Comparison of ENCODE assay signal across 8 mouse cellular contexts in genomic region chr3:127498197-127498741, GRCm38 (mm10). TPM values are rescaled to one million over a fixed set of nuclear protein-coding genes. Genes with fewer than 3 reads are reported as not detected.
DNase-seq lines count a peak whose midpoint lies in the region; ATAC-seq and TF ChIP-seq lines count a peak whose summit lies in the region.

No protein-coding gene starts in this region.

- no peaks in the 10 kb centered on the region for H3K9me3 ChIP-seq in limb, embryonic 14.5 days (ENCODE audit: control insufficient read depth, low read length)
- no peaks in the 10 kb centered on the region for H3K9me3 ChIP-seq in neural tube, embryonic 14.5 days (ENCODE audit: control insufficient read depth, low read length)

- no peak for TF ChIP-seq CTCF in bone marrow macrophage, adult 2 months (IDR thresholded peaks at IDR 0.05; ENCODE audit: low read depth, low read length)

- DNase-seq in adrenal gland, adult 2 months = peak; percentile 41
- no peak for DNase-seq in adrenal gland, postnatal 4 days (ENCODE audit: low spot score in 2 of 2)
- DNase-seq in heart, postnatal 4 days = peak; percentile 24
- DNase-seq in limb, embryonic 14.5 days (ENCODE audit: low spot score) = peak; percentile 9
- DNase-seq in urinary bladder, postnatal 36 days (ENCODE audit: low spot score in 2 of 2) = no peak

- TF ChIP-seq POLR2A in bone marrow macrophage, adult 2 months (IDR thresholded peaks at IDR 0.05; ENCODE audit: borderline replicate concordance, low read depth, low read length) = no peak
- TF ChIP-seq POLR2A in limb, embryonic 14.5 days (IDR thresholded peaks at IDR 0.05; ENCODE audit: borderline replicate concordance, extremely low read depth, insufficient read depth, insufficient read length) = no peak

- peak; percentile 49; the same call in 1 of the 2 replicates for ATAC-seq in erythroblast, adult 5-6 weeks (replicated peaks; ENCODE audit: low FRiP score, poor library complexity, severe bottlenecking)
- no peak; the same call in 1 of the 2 replicates for ATAC-seq in limb, embryonic 14.5 days (ENCODE audit: low FRiP score, low read depth)
- peak; percentile 90 for ATAC-seq in neural tube, embryonic 14.5 days (ENCODE audit: low read depth)

- H3K4me3 ChIP-seq in bone marrow macrophage, adult 2 months (ENCODE audit: insufficient read depth, low read length) = peak overlapping the region; percentile 68
- peak overlapping the region; percentile 57 for H3K4me3 ChIP-seq in limb, embryonic 14.5 days (replicated peaks; ENCODE audit: low read length)
- peak overlapping the region; percentile 76 for H3K4me3 ChIP-seq in neural tube, embryonic 14.5 days (ENCODE audit: low read depth, low read length)

- peaks cover 34% of the 10 kb centered on the region for H3K27me3 ChIP-seq in limb, embryonic 14.5 days (ENCODE audit: control insufficient read depth, insufficient read depth, low read length)
- no peaks in the 10 kb centered on the region; the same call in 1 of the 2 replicates for H3K27me3 ChIP-seq in neural tube, embryonic 14.5 days (ENCODE audit: control insufficient read depth, insufficient read depth, low read length)

- H3K9ac ChIP-seq in limb, embryonic 14.5 days (ENCODE audit: low read depth, low read length, severe bottlenecking) = peak overlapping the region; percentile 54
- H3K9ac ChIP-seq in neural tube, embryonic 14.5 days (replicated peaks; ENCODE audit: low read depth, low read length) = peak overlapping the region; percentile 84

- peak overlapping the region; percentile 100 for H3K4me2 ChIP-seq in limb, embryonic 14.5 days (replicated peaks; ENCODE audit: low read depth, low read length, severe bottlenecking)
- H3K4me2 ChIP-seq in neural tube, embryonic 14.5 days (ENCODE audit: low read depth, low read length) = peak overlapping the region; percentile 98

- H3K27ac ChIP-seq in bone marrow macrophage, adult 2 months (ENCODE audit: insufficient read depth, low read depth, low read length) = no peak overlapping the region
- H3K27ac ChIP-seq in limb, embryonic 14.5 days (replicated peaks; ENCODE audit: low read depth, low read length) = no peak overlapping the region
- H3K27ac ChIP-seq in neural tube, embryonic 14.5 days (ENCODE audit: low read depth, low read length) = peak overlapping the region; percentile 66; the same call in 1 of the 2 replicates

- no peaks in the 10 kb centered on the region for H3K36me3 ChIP-seq in limb, embryonic 14.5 days (ENCODE audit: control insufficient read depth, insufficient read depth, low read length)
- H3K36me3 ChIP-seq in neural tube, embryonic 14.5 days (ENCODE audit: control insufficient read depth, insufficient read depth, low read length) = no peaks in the 10 kb centered on the region

- WGBS in limb, embryonic 14.5 days = 2% methylated on average over 23 of the region's 23 CpGs
- under 1% methylated on average over 19 of the region's 23 CpGs for WGBS in neural tube, embryonic 14.5 days

- H3K4me1 ChIP-seq in bone marrow macrophage, adult 2 months (ENCODE audit: control insufficient read depth, insufficient read depth, low read length) = peaks cover 3% of the 10 kb centered on the region; the same call in 1 of the 2 replicates
- peaks cover 10% of the 10 kb centered on the region; the same call in 1 of the 2 replicates for H3K4me1 ChIP-seq in limb, embryonic 14.5 days (ENCODE audit: control insufficient read depth, insufficient read depth, low read length)
- H3K4me1 ChIP-seq in neural tube, embryonic 14.5 days (ENCODE audit: control insufficient read depth, insufficient read depth, low read length) = peaks cover 6% of the 10 kb centered on the region; the same call in 1 of the 2 replicates

RNA-seq across cellular contexts. Expression of gene Ank2, which starts 0.9 kb away (rescaled TPM):
- 10 to 100 TPM; 36.3 to 44.8 TPM for total RNA-seq in adrenal gland, adult 2 months (2021)
- 19.6 and 30.1 TPM in 2 replicates for polyA plus RNA-seq in adrenal gland, adult 2 months (2012; rRNA removed)
- 10 to 100 TPM; 91.4 to 93.0 TPM for total RNA-seq in adrenal gland, postnatal 4 days (2021)
- 0.75 and 1.4 TPM in 2 replicates for polyA plus RNA-seq in bone marrow macrophage, adult 2 months (2012; ENCODE audit: insufficient read depth, insufficient read length, missing spikeins)
- total RNA-seq in erythroblast, adult 5-6 weeks (2015; ENCODE audit: low replicate concordance) = 0.63 TPM in 1 of 2 replicates, not detected in the other
- 0.34 and 2.6 TPM in 2 replicates for total RNA-seq in erythroblast, adult 5-6 weeks (2017; ENCODE audit: low replicate concordance)
- total RNA-seq in heart, postnatal 4 days (2021) = 100 to 1,000 TPM; 223 to 230 TPM
- 41.3 and 41.6 TPM in 2 replicates for polyA plus RNA-seq in limb, embryonic 14.5 days (2012; rRNA removed)
- polyA plus RNA-seq in limb, embryonic 14.5 days (2014; fragmentation: Nextera tagmentation; extraction: Ambion mirVana) = 33.0 and 34.5 TPM in 2 replicates
- polyA plus RNA-seq in neural tube, embryonic 14.5 days (2014; fragmentation: Nextera tagmentation; extraction: Ambion mirVana) = 209 and 231 TPM in 2 replicates

RNA-seq across cellular contexts. Expression of gene Larp7, which starts 54.9 kb away (rescaled TPM):
- total RNA-seq in adrenal gland, adult 2 months (2021) = 10 to 100 TPM; 20.5 to 23.5 TPM
- polyA plus RNA-seq in adrenal gland, adult 2 months (2012; rRNA removed) = not detected in 2 replicates
- 10 to 100 TPM; 36.1 to 38.3 TPM for total RNA-seq in adrenal gland, postnatal 4 days (2021)
- 34.0 and 36.3 TPM in 2 replicates for polyA plus RNA-seq in bone marrow macrophage, adult 2 months (2012; ENCODE audit: insufficient read depth, insufficient read length, missing spikeins)
- total RNA-seq in erythroblast, adult 5-6 weeks (2015; ENCODE audit: low replicate concordance) = 13.0 and 13.3 TPM in 2 replicates
- 30.0 and 41.0 TPM in 2 replicates for total RNA-seq in erythroblast, adult 5-6 weeks (2017; ENCODE audit: low replicate concordance)
- 10 to 100 TPM; 45.7 to 47.6 TPM for total RNA-seq in heart, postnatal 4 days (2021)
- 15.5 and 35.4 TPM in 2 replicates for polyA plus RNA-seq in limb, embryonic 14.5 days (2012; rRNA removed)
- 49.6 and 51.1 TPM in 2 replicates for polyA plus RNA-seq in limb, embryonic 14.5 days (2014; fragmentation: Nextera tagmentation; extraction: Ambion mirVana)
- polyA plus RNA-seq in neural tube, embryonic 14.5 days (2014; fragmentation: Nextera tagmentation; extraction: Ambion mirVana) = 25.5 and 26.4 TPM in 2 replicates

RNA-seq across cellular contexts. Expression of gene Zgrf1, which starts 55.0 kb away (rescaled TPM):
- 1 to 10 TPM in 1 of 2 experiments, under 1 TPM in 1; 0.98 to 1.1 TPM for total RNA-seq in adrenal gland, adult 2 months (2021)
- 0.10 and 0.18 TPM in 2 replicates for polyA plus RNA-seq in adrenal gland, adult 2 months (2012; rRNA removed)
- total RNA-seq in adrenal gland, postnatal 4 days (2021) = 1 to 10 TPM; 8.6 to 9.4 TPM
- polyA plus RNA-seq in bone marrow macrophage, adult 2 months (2012; ENCODE audit: insufficient read depth, insufficient read length, missing spikeins) = 3.5 and 5.0 TPM in 2 replicates
- total RNA-seq in erythroblast, adult 5-6 weeks (2015; ENCODE audit: low replicate concordance) = 8.8 and 11.7 TPM in 2 replicates
- 18.0 and 22.7 TPM in 2 replicates for total RNA-seq in erythroblast, adult 5-6 weeks (2017; ENCODE audit: low replicate concordance)
- 1 to 10 TPM; 8.6 to 9.1 TPM for total RNA-seq in heart, postnatal 4 days (2021)
- polyA plus RNA-seq in limb, embryonic 14.5 days (2012; rRNA removed) = 12.6 and 14.1 TPM in 2 replicates
- polyA plus RNA-seq in limb, embryonic 14.5 days (2014; fragmentation: Nextera tagmentation; extraction: Ambion mirVana) = 7.6 and 8.1 TPM in 2 replicates
- 4.1 and 5.1 TPM in 2 replicates for polyA plus RNA-seq in neural tube, embryonic 14.5 days (2014; fragmentation: Nextera tagmentation; extraction: Ambion mirVana)

Comparison
In these comparisons a context has a peak if more than half of its experiments do, and no peak if none do; other contexts are left out.
1. DNase-seq: peak in adrenal gland, adult 2 months (single experiment), heart, postnatal 4 days (single experiment) and limb, embryonic 14.5 days (single experiment); none in adrenal gland, postnatal 4 days (0 of 2) and urinary bladder, postnatal 36 days (0 of 2).
2. RNA of gene Zgrf1, which starts 55.0 kb away (total RNA-seq): 8.8 to 22.7 TPM in erythroblast, adult 5-6 weeks, 8.6 to 9.4 TPM in adrenal gland, postnatal 4 days and 8.6 to 9.1 TPM in heart, postnatal 4 days; 0.98 to 1.1 TPM in adrenal gland, adult 2 months; every median in the first group is over 4 times any median in the second.
3. RNA of gene Ank2, which starts 0.9 kb away (total RNA-seq): 223 to 230 TPM in heart, postnatal 4 days, 91.4 to 93.0 TPM in adrenal gland, postnatal 4 days and 36.3 to 44.8 TPM in adrenal gland, adult 2 months; 0.34 to 2.6 TPM in erythroblast, adult 5-6 weeks; every median in the first group is over 10 times any median in the second.
4. Peak in every context shown above with its lines, with median percentiles within 50 percentile points of each other: H3K4me3 ChIP-seq.